Comparison of ENCODE assay signal across 15 mouse cellular contexts in genomic region chr1:188260259-188261107, GRCm38 (mm10). TPM values are rescaled to one million over a fixed set of nuclear protein-coding genes. Genes with fewer than 3 reads are reported as not detected.
DNase-seq lines count a peak whose midpoint lies in the region; ATAC-seq lines count a peak whose summit lies in the region.
"Had no signal": no experiment of that assay in that cellular context is flagged by ENCODE, and none has a peak within 500 bp of the region (broad histone marks: within the 10 kb centered on the region; RNA-seq: fewer than 3 reads in every experiment).

No protein-coding gene starts in this region.

- H3K27me3 ChIP-seq in neural tube, embryonic 12.5 days (replicated peaks): no peaks in the 10 kb centered on the region
- H3K27me3 ChIP-seq in hindbrain, embryonic 16.5 days (replicated peaks; ENCODE audit: control insufficient read depth, insufficient read depth, low read length): no peaks in the 10 kb centered on the region
- H3K27me3 ChIP-seq in kidney, embryonic 16.5 days (ENCODE audit: insufficient read depth, low read length): no peaks in the 10 kb centered on the region
- H3K27me3 ChIP-seq: CH12.LX; heart, embryonic 12.5 days; megakaryocyte, embryonic 14.5 days had no signal

- peak; percentile 52 to 56 for DNase-seq in cerebellum, postnatal 10 days
- no peak for DNase-seq in cerebellum, postnatal 36 days
- no peak for DNase-seq in neural tube, embryonic 10.5 days (ENCODE audit: extremely low spot score, low spot score)
- DNase-seq in right cerebral cortex, postnatal 4 days: no peak
- DNase-seq: cerebellum, adult 11-12 months had no signal

- WGBS in neural tube, embryonic 12.5 days: 47% methylated on average over 6 of the region's 6 CpGs
- 42% methylated on average over 6 of the region's 6 CpGs for WGBS in hindbrain, embryonic 16.5 days
- WGBS in kidney, embryonic 16.5 days: 68% methylated on average over 6 of the region's 6 CpGs

- H3K4me3 ChIP-seq in neural tube, embryonic 12.5 days: no peak overlapping the region
- no peak overlapping the region for H3K4me3 ChIP-seq in hindbrain, embryonic 16.5 days (ENCODE audit: low read length)
- H3K4me3 ChIP-seq in kidney, embryonic 16.5 days (ENCODE audit: low read length): no peak overlapping the region
- H3K4me3 ChIP-seq: embryonic facial prominence, embryonic 10.5 days; heart, embryonic 12.5 days; megakaryocyte, embryonic 14.5 days had no signal

- H3K36me3 ChIP-seq in neural tube, embryonic 12.5 days: no peaks in the 10 kb centered on the region
- no peaks in the 10 kb centered on the region for H3K36me3 ChIP-seq in hindbrain, embryonic 16.5 days (ENCODE audit: control insufficient read depth, insufficient read depth, low read length)
- H3K36me3 ChIP-seq in kidney, embryonic 16.5 days (ENCODE audit: insufficient read depth, low read length): no peaks in the 10 kb centered on the region
- H3K36me3 ChIP-seq: embryonic facial prominence, embryonic 10.5 days; heart, embryonic 12.5 days had no signal

- H3K9me3 ChIP-seq in neural tube, embryonic 12.5 days: no peaks in the 10 kb centered on the region
- H3K9me3 ChIP-seq in hindbrain, embryonic 16.5 days (ENCODE audit: control insufficient read depth, low read length): no peaks in the 10 kb centered on the region
- no peaks in the 10 kb centered on the region for H3K9me3 ChIP-seq in kidney, embryonic 16.5 days (ENCODE audit: low read length)
- H3K9me3 ChIP-seq: embryonic facial prominence, embryonic 10.5 days; heart, embryonic 12.5 days had no signal

- peak; percentile 33; the same call in 1 of the 2 replicates for ATAC-seq in neural tube, embryonic 12.5 days (ENCODE audit: low FRiP score, low read depth)
- peak; percentile 73; the same call in 1 of the 2 replicates for ATAC-seq in hindbrain, embryonic 16.5 days
- ATAC-seq in frontal cortex, adult (ENCODE audit: low TSS enrichment): no peak
- ATAC-seq in kidney, embryonic 16.5 days (ENCODE audit: low FRiP score, low TSS enrichment): no peak

- no peak overlapping the region for H3K27ac ChIP-seq in neural tube, embryonic 12.5 days
- H3K27ac ChIP-seq in hindbrain, embryonic 16.5 days (ENCODE audit: low read depth, low read length): no peak overlapping the region
- no peak overlapping the region for H3K27ac ChIP-seq in kidney, embryonic 16.5 days (ENCODE audit: low read length)
- H3K27ac ChIP-seq: embryonic facial prominence, embryonic 10.5 days had no signal

- H3K9ac ChIP-seq in neural tube, embryonic 12.5 days: no peak overlapping the region
- H3K9ac ChIP-seq in hindbrain, embryonic 16.5 days (ENCODE audit: low read depth, low read length): no peak overlapping the region
- H3K9ac ChIP-seq in kidney, embryonic 16.5 days (replicated peaks; ENCODE audit: low read length): no peak overlapping the region
- H3K9ac ChIP-seq: heart, embryonic 12.5 days had no signal

- H3K4me1 ChIP-seq in neural tube, embryonic 12.5 days: peaks cover 14% of the 10 kb centered on the region; the same call in 1 of the 2 replicates
- no peaks in the 10 kb centered on the region for H3K4me1 ChIP-seq in hindbrain, embryonic 16.5 days (ENCODE audit: control insufficient read depth, insufficient read depth, low read depth, low read length)
- no peaks in the 10 kb centered on the region; the same call in 1 of the 2 replicates for H3K4me1 ChIP-seq in kidney, embryonic 16.5 days (ENCODE audit: insufficient read depth, low read length)
- H3K4me1 ChIP-seq: heart, embryonic 12.5 days; megakaryocyte, embryonic 14.5 days had no signal

- H3K4me2 ChIP-seq in neural tube, embryonic 12.5 days (replicated peaks): no peak overlapping the region
- no peak overlapping the region for H3K4me2 ChIP-seq in hindbrain, embryonic 16.5 days (ENCODE audit: low read length)
- H3K4me2 ChIP-seq in kidney, embryonic 16.5 days (replicated peaks; ENCODE audit: low read depth, low read length): no peak overlapping the region
- H3K4me2 ChIP-seq: heart, embryonic 12.5 days; liver, embryonic 11.5 days had no signal

RNA-seq across cellular contexts. Expression of gene Ush2a, which starts 1.3 kb away (rescaled TPM):
- 0.03 and 0.14 TPM in 2 replicates for polyA plus RNA-seq in neural tube, embryonic 12.5 days (2016; fragmentation: Nextera tagmentation; extraction: Ambion mirVana)
- 0.21 and 0.34 TPM in 2 replicates for polyA plus RNA-seq in hindbrain, embryonic 16.5 days (2015; fragmentation: Nextera tagmentation; extraction: Ambion mirVana)
- 0.05 TPM in 1 of 2 replicates, not detected in the other for polyA plus RNA-seq in kidney, embryonic 16.5 days (2015; fragmentation: Nextera tagmentation; extraction: Ambion mirVana)
- polyA plus RNA-seq: thymus, postnatal 0 days had no signal

Comparison
In these comparisons a context has a peak if more than half of its experiments do, and no peak if none do; other contexts are left out.
1. DNase-seq: peak in cerebellum, postnatal 10 days (2 of 2); none in cerebellum, postnatal 36 days (0 of 2), neural tube, embryonic 10.5 days (single experiment) and right cerebral cortex, postnatal 4 days (single experiment).
2. ATAC-seq: peak in neural tube, embryonic 12.5 days (single experiment) and hindbrain, embryonic 16.5 days (single experiment); none in frontal cortex, adult (single experiment) and kidney, embryonic 16.5 days (single experiment).